Mouse (Mus musculus) CH12.LX (cell line): ENCODE results near the gene Pdia4.

Experiments
- CTCF ChIP-seq, 2 experiments: IDR thresholded peaks in 1 of 2; conservative IDR thresholded peaks in 1 of 2; 2 replicates each; pipeline ENCODE4 v1.5.1; 2011 to 2012; ENCODE audit warnings: low read depth in 2 of 2, low read length in 2 of 2, improper control_type of control experiment in 1 of 2, inconsistent platforms in 1 of 2, mild to moderate bottlenecking in 1 of 2, moderate library complexity in 1 of 2
- POLR2A ChIP-seq: IDR thresholded peaks from 2 replicates; pipeline ENCODE4 v1.6.1; 2011; ENCODE audit warnings: low read depth, mild to moderate bottlenecking, improper control_type of control experiment, low read length
- TCF12 ChIP-seq: IDR thresholded peaks from 2 replicates; pipeline ENCODE4 v1.6.1; 2014; ENCODE audit warnings: low read depth, mild to moderate bottlenecking, inconsistent platforms, low read length, improper control_type of control experiment
- USF1 ChIP-seq: IDR thresholded peaks from 2 replicates; pipeline ENCODE4 v1.6.1; 2014; ENCODE audit warnings: low read depth, mild to moderate bottlenecking, inconsistent platforms, low read length, improper control_type of control experiment

GRCm38 (mm10) chr6:47805520-47805919 lies 7.7 kb downstream of the Pdia4 start:
- TF ChIP-seq USF1 (no peak), CTCF (conservative IDR thresholded peaks at IDR 0.05 in 1 of 2, IDR thresholded peaks at IDR 0.05 in 1 of 2; ENCODE audit: low read depth in 2 of 2, low read length in 2 of 2) (no peak), TCF12 (no peak), POLR2A (no peak)
